Mouse (Mus musculus) kidney, adult 8-10 months (tissue): ENCODE results near the gene 2610528J11Rik.
"Not testable (repeated sequence)": the region's sequence is repeated elsewhere in the genome, so short reads cannot be mapped to it uniquely, and the experiment has no call there.

Source experiments
- DNase-seq, 2 experiments: peaks; one replicate each; pipeline ENCODE4 v3.0.0; 2022

The 2610528J11Rik gene

DNA sequence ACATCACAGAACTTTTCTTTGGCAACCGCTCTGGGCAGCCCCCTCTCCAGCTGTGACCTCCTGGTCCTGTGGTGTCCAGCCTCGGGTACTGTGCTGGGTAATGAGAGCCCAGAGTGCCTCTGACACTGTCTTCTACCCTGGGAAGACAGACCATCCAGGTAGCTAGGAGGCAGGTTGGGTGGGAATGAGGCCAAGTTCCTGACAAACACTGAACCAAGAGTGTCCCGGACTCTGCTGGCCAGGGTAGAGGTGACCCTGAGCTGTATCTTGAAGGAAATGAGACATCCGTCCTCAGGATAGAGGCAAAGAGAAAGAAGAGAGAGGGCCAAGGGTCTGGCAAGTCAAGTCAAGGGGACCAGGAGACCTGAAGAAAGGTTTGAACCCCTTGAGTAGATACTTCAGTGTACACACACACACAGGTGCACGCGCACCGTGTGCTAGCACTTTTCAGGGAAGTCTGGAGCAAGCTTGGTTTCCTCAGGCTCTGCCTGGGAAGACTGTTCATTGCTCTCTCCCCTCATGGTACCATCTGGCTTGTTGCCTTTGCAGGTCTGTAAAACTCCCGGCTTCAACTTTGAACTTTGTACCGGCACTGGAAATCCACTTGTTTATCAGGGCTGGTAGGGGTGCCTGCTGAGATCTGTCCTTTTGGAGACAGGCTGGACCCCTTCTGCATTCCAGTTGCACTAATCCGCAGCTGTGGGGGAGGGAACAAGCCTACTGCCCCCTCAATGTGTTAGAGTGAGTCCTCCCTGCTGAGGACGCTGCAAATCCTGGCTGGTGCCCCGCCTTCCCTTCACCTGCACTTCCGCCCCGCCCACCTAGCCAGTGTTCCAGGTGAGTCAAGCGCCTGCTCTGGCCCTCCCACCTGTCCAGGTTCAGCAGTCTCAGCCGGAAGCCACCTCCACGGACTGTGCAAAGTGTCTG is at the start of gene 2610528J11Rik:
Gene 2610528J11Rik (plus strand): TSS at position 592 of the 927 bp plus-strand sequence.
- DNase-seq: peak; percentile 90 to 92

DNA sequence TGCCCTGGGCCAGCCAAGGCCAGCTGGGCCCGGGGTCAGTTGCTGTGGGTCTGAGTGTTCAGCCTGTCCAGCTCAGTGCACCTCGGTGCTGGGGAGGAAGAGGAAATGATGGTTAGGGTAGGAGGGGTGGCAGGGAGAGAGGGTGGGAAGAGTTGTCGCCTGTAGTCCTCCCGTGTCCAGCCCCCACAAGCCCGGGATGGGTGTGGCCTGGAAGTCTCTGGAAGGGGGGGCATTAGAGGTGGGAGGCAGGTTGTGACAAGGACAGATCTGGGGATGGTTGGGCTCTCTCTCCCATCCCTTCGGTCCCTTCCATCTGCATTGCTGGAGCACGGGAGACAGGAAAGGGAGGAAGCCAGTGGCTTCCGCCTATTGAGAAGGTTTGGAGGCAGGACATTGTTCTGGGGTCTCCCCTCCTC is 37.1 kb upstream of the 2610528J11Rik start, which contains the start of gene Tie1:
Gene Tie1 (minus strand): TSS at position 345 of the 416 bp plus-strand sequence.
- peak; percentile 64 to 85 for DNase-seq

DNA sequence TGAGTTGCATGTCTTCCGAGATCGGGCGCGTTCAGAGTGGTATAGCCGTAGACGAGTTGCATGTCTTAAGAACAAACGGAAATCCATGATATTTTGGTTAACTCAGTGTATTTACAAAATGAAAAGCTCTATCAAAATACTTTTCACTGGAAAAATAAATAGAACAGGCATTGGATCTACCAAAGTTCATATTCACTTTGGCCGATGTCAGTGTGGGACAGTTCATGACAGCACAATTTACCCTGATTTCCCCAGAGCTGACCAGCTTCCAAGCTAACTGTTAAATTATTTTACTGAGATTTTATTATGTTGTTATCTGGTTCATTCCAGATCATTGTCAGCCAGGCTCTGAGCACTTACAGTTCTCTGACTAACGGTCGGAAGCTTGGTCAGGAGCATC is 36.3 kb upstream of the 2610528J11Rik start:
- DNase-seq: no peak

DNA sequence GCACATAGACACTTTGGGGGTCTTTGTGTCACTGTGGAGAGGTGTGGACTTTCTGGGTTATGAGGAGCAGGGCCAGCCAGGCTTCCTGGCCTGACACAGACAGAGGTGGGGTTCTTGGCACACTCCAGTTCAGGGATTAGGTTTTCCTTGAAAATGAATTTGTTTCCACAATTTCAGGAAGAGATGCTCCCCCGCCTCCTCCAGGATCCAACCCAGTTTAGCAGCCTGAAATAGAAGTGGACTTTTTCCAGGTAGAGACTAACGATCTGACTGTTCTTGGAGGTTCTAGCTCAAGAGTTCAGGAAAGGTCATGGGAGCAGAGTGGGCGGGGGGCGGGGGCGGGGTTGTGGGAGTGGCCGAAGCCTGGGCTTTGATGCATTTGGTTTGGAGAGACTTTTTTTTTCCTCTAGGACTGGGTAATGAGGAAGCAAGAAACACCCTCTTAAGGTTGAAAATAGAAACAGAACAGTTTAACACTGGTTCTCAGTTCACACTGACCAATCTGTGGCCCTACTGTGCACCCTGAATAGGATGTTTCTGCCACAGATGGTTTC is 26.6 kb upstream of the 2610528J11Rik start:
- peak; percentile 57 to 72 for DNase-seq

DNA sequence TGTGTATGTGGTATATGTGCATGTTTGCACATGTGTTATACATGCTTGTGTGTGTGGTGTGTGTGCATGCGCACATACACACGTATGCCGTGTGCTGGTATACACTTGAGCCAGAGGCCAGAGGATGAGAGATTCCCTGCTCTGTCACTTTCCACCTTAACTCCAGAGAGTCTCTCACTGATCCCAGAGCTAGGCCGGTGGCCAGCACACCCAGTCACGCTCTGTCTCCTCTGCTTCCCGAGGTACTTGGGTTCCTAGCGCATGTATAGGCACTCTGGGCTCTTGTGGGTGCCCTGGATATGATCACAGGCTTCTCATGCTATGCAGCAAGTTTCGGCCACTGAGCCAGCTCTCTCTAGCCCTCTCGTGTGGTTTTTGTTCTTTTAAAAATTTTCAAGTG is 26.0 kb upstream of the 2610528J11Rik start:
- peak; percentile 60 to 63 for DNase-seq

DNA sequence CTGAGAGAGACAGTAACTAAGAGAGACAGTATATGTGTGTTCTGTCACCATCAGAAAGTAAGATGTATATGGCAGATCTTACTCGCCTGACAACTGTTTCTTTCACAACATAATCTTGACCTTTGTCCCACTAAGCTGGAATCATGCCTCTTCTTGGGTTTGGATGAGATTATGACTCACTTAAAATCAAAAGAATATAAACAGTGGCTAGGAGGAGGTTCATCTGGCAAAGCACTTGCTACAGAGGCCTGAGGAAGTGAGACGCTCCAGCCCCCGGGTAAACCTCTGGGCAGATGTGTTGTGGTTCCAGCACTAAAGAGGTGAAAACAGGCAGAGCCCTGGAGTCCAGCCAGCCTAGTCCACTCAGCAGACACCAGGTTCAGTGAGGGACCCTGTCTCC is 21.2 kb upstream of the 2610528J11Rik start:
- no peak for DNase-seq

DNA sequence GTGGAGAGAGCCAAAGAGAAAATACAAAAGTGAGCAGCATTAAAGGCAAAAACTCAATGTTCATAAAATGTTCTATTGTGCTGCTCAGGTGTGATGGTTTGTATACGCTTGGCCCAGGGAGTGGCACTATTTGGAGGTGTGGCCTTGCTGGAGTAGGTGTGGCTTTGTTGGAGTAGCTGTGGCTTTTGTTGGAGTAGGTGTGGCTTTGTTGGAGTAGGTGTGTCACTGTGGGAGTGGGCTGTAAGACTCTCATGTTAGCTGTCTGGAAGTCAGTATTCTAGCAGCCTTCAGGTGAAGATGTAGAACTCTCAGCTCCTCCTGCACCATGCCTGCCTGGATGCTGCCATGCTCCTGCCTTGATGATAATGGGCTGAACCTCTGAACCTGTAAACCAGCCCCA is 19.6 kb upstream of the 2610528J11Rik start:
- DNase-seq: not testable (repeated sequence)

DNA sequence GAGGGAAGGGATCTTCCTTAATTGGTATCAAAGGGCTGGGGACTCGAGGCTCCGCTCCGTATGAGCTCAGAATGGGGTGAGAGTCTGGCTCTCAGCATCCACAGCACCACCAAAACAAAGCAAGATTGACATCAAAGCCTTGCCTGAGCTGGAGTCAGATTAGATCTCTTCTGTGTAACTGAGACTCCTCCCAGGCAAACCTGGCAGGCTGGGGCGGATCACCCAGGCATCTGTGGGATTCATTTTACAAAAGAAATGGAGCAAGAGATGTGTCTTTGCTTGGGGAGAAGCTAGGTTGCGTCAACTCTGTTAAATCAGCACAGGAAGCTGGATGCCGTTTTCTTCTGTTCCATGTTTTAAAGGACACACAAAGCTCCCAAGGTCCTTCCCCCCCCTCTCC is 17.7 kb upstream of the 2610528J11Rik start:
- no peak for DNase-seq

DNA sequence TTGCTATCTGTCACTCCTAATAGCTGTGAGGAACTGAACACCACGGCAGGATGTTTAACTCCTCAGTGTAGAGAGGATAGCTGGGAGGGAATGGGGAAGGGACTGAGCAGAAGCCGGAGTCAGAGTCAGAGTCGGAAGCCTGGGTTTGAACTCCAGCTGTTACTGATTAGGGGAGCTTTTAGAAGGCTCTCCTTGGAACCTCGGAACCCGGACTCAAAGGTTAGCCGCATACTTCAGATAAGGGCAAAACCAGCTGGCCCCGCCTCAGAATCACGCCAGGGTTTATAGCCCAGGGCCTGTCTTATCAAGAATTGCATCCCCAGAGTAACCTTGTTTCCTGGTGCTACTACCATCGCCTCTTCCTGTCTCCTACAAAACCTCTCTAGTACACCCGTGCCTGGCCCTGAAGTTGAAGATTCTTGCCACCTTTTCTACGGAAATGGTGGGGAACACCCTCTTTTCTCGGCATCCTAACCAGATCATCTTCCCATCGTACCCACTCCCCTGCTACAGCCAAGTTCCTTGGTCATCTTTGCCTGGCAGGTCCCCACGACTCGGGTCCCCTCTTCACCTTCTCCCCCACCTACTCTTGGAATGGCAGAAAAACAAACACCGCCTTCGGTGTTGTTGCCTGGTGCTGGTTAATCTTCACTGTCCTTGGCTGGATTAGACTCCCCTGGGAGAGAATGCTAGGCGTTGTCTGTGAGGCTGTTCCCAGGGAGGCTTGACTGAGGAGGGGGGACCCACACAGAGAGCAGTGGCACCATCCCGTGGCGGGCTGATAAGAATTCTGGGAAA is 9.9 kb upstream of the 2610528J11Rik start:
- DNase-seq: peak in 1 of 2 experiments; percentile 58

DNA sequence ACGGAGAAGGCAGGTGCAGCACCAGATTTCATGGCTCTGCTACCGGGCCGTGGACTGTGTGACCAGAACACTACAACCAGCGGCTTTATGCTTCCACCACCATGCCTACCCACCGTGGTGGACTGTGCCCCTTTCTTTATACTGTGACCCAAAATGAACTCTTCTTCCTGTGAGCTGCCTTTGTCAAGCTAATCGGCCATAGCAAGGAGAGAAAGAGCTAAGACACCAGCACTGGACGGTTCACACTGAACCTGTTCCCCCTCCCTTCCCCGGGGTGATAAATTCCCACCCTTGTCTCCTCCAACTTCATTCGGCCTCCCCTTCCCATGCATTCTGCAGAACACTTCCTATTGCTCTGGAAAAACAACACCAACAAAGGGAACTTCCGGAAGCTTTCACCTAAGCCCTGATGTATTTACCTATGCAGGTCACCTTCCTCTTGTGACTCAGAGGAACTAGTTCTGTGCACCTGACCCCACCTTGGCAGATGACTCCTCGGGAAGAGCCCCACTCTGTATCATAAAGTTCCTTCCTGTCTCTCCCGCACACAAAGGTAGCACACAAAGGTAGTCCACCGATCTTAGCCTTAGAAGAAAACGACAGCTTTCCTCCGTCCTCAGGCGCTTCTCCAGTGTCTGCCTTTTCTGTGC is 9.2 kb upstream of the 2610528J11Rik start:
- DNase-seq: no peak

DNA sequence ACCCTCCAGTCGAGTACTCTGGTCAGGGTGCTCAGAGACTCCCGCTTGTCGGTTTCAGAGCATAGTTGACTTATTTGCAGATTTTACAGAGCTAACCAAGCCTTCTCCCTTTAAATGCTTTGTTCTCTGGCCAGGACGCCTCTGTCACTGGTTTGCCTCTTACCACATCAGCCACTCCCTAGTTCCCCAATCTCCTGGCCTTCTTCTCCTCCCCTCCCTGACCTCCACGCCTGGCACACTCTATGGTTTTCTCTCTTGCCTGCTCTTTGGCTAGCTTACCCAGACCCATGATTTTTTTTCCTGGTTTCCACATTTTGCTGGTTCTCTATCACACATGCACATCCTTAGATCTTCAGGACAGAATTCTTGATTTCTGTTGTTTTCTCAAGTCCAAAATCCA is 8.6 kb upstream of the 2610528J11Rik start:
- DNase-seq: no peak

DNA sequence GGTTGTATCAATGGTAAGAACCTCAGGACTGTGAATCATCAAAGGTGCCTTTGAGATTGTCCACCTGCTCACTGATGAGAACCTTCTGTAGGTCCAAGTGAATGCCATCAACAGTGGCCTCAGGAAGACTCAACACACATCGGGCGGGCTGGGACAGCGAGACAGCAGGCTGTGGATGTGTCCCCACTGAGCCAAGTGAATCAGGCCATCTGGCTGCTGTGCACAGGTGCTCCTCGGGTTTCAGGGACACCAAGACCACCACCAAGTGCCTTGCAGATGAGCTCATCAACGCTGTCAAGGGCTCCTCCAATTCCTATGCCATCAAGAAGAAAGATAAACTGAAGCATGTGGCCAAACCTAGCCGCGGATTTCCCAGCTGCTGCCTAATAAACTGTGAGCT is 4.6 kb upstream of the 2610528J11Rik start:
- DNase-seq: no peak

DNA sequence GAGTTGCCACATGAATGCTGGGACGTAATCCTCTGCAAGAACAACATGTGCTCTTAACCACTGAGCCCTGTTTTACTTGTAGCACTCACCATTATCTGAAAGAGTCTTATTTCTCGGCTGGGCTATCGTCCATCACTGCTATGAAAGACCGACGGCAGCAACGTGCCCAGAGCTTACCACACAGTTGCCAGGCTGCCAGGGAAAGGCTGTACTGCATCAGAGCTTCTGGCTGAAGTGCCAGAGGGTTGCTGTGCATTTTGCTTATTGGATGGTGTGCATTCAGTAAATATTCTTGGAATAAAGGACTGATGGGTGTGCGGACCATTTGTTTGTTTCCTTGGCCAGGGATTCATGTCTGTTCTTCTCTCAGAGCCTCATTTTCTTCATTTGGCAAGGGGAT is 2.8 kb upstream of the 2610528J11Rik start:
- DNase-seq: no peak

DNA sequence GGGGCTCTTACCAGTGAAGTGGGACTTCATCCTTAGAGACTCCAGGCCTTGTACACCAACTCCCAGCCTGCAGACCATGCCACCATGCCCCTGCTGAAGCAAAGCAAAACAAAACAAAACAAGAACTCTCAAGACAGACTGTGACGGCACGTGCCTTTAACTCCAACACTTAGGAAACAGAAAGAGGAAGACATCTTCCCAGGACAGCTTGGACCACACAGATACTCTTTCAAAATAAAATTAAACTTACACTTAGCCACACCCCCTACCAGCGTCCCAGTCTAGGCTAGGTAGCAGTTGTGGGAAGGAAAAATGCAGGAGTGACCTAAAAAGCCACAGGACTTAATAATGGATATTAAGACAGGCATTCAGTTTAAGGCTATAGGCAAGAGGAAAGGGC is 1.0 kb upstream of the 2610528J11Rik start:
- DNase-seq: no peak

DNA sequence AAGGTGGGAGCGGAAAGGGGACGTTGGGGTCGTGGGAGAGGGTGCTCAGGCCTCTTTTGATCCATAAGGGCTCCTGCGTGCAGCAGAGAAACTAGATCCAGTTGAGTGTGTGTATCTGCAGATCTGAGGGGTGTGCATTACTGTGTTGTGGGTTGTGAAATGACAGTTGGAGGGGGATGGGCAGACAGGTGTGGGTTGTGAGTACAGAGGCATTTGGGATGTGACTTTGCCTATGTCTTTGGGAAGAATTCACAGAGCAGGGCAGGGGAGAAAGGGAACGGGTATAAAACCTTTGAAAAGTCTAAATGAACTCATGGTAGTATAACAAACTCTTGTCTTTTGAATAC is 509 bp downstream of the 2610528J11Rik start:
- no peak for DNase-seq

DNA sequence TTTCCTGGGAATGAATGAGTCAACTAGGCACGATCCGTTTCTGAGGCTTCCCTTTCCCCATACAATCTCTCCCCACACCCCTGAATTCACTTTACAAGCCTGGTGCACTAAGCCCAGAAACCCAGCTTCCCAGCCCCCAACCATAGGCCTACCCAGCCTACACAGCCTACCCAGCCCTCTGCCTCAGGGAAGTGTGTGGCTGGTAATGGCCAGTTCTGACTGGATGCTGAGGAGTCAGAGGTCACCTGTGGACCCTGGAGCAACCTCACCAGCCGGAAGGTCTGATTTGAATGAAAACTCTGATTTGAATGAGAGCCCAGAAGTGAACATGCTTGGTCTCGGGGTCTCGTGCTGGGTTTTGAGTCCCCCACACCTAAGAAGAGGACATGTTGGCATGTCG is 921 bp downstream of the 2610528J11Rik start:
- peak; percentile 58 to 71 for DNase-seq

DNA sequence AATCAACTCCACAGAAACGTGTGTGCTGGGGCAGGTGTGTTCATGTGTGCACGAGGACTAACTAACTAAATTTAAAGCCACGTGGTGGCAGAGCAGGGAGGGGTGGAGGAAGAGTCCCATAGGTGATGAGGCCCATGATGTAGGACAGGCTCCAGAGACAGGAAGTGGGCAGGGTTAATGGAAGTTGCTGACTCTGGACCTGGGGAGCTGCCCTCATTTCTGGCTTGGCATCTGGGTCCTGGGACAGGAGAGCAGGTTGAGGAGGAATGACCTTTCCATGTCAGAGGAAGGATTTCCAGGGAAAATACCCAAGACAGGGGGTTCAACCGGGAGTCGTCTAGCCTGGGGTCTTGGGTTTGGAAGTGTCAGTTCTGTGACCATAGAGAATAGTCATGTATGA is 5.9 kb downstream of the 2610528J11Rik start:
- peak; percentile 41 to 52 for DNase-seq

DNA sequence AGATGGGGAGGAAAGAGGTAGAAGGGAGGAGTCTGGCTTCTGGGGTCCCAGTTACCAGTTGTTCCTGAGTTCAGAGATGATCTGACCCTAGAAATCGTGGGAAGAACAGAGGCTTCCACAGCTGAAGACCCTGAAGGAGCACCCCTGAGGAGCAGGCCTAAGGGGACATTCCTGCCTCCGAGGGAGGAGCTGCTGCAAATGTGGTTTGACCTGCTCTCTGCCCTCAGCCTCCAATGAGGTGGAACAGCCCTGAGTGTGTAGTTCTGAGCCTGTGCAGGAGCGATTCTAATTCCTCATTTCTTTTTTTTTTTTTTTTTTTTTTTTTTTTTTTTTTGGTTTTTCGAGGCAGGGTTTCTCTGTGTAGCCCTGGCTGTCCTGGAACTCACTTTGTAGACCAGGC is 6.4 kb downstream of the 2610528J11Rik start:
- peak; percentile 62 to 75 for DNase-seq

DNA sequence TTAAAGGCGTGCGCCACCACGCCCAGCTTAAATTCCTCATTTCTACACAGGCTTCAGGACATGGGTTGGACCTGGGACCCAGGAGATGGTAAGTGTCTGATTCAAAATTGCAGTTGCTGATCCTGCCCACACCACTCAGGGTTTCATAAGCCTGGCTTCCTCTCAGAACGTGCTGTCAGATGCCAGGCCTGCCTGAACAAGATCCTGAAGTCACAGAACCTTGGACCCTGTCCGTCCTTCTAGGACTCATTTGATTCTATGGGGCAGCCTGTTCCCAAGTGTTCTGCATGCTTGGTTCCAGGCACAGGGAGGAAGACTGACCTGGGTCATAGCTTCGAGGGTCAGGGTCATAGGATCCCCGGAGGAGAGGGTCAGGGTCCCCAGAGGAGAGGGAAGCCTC is 6.8 kb downstream of the 2610528J11Rik start:
- peak; percentile 79 to 86 for DNase-seq

DNA sequence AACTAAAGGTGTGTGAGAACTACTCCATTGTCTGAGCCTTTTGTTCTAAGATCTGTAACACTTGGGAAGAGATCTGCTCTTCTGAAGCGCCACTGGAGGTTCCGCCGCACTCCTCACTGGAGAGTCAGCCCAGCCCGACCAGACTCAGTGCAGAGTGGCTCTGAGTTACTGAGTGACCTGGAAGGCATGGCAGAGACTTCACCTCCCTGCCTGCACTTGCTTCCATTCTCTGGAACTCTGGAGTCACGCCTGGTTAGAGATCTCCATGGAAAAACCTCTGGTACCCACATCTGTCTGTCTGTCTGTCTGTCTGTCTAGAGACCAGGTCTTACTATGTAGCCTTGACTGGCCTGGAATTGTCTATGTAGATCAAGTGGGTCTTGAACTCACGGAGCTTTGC is 8.8 kb downstream of the 2610528J11Rik start:
- peak; percentile 64 to 67 for DNase-seq

DNA sequence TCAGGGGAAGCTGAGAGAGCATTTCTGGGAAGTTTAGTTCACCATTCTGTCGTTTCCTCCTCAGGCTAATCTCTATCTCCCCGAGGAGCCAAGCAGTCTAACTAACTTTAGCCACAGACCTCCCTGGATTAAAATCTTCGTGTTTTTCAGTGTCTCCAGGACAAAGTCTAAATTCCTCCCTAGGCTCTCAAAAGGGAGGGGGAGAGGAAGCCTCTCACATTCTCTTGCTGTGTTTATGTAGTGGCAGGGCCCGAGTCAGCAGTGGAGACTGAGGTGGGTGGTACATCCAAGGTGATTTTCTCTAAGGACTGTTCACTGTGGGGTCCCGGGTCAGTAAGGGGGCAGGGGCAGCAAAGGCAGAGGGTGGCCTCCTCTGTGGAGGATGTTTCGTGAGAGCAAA is 11.0 kb downstream of the 2610528J11Rik start:
- peak; percentile 76 to 79 for DNase-seq

DNA sequence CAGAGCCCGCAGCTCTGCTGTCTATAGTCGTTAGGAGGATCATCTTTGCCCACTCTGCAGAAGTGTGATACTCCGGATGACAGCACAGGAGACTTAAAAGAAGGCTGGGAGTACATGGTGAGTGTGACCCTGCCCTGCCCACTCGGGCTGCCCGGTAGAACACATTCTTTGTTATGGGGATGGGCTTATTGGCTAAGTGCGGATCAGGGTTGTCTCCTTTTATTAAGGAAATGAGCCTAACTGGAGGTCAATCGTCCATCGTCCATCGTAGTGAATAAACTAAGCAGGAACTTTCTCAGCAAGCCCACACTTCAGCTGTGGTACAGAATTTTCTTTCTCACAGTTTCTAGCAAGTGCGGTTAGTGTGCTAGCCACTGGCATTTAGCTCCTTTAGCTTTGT is 13.1 kb downstream of the 2610528J11Rik start:
- DNase-seq: no peak
